Mouse (Mus musculus): Measurements from ENCODE around the gene Hist1h2bh.

- TF ChIP-seq CTCF (IDR thresholded peaks at IDR 0.05; ENCODE audit: low read depth): no peak
- no peak for TF ChIP-seq EP300 (IDR thresholded peaks at IDR 0.05; ENCODE audit: low read depth)
Observed at GRCm38 (mm10) chr13:23583387-23584068, 40.3 kb upstream of the Hist1h2bh start.
